9 mouse cellular contexts compared by ENCODE assay signal in the genomic region with DNA sequence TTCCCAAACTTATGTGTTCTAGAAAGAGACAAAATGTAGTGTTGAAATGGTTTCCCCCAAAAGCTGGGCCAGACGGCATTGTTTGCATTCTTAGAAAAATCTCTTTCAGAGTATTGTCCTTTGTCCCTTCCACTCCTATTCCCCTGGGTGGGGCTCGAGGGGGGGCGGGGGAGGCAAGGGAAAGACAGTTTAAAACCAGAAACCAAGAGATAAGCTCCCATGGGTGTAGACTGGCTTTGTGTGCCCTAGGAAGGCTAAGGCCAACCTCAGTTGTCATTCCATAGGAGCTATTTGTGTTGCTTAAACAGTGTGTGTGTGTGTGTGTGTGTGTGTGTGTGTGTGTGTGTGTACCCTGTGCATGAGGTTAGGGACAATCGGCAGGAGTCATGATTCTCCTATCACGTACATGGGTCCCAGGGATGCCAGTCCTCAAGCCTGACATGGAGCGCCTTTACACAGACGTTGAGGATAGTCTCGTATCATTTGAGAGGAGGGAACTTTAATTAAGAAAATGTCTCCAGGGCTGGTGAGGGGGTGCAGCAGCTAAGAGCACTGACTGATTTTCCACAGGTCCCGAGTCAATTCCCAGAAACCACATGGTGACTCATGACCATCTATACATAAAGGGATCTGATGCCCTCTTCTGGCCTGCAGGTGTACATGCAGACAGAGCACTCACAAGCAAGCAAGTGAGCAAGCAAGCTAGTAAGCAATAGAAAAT. TPM values are rescaled to one million over a fixed set of nuclear protein-coding genes. Genes with fewer than 3 reads are reported as not detected.
DNase-seq lines count a peak whose midpoint lies in the region; ATAC-seq and TF ChIP-seq lines count a peak whose summit lies in the region.
"Had no signal": no experiment of that assay in that cellular context is flagged by ENCODE, and none has a peak within 500 bp of the region (broad histone marks: within the 10 kb centered on the region; RNA-seq: fewer than 3 reads in every experiment).

No protein-coding gene starts in this region.

- no peak for TF ChIP-seq POLR2A in cerebellum, adult 2 months (IDR thresholded peaks at IDR 0.05; ENCODE audit: borderline replicate concordance, insufficient read depth, low read length)

- H3K36me3 ChIP-seq in limb, embryonic 10.5 days = no peaks in the 10 kb centered on the region
- H3K36me3 ChIP-seq in neural tube, embryonic 15.5 days = no peaks in the 10 kb centered on the region

- no peaks in the 10 kb centered on the region for H3K27me3 ChIP-seq in cerebellum, adult 2 months (ENCODE audit: control insufficient read depth, insufficient read depth, low read length)
- no peaks in the 10 kb centered on the region for H3K27me3 ChIP-seq in limb, embryonic 10.5 days (ENCODE audit: low read depth, poor library complexity, severe bottlenecking)
- no peaks in the 10 kb centered on the region for H3K27me3 ChIP-seq in neural tube, embryonic 15.5 days (replicated peaks)

- no peak overlapping the region for H3K4me2 ChIP-seq in neural tube, embryonic 15.5 days

- no peak overlapping the region for H3K9ac ChIP-seq in neural tube, embryonic 15.5 days (replicated peaks)

- 51% methylated on average over 9 of the region's 9 CpGs for WGBS in cerebellum, adult 2 months
- WGBS in limb, embryonic 10.5 days = 60% methylated on average over 9 of the region's 9 CpGs
- 52% methylated on average over 9 of the region's 9 CpGs for WGBS in neural tube, embryonic 15.5 days

- DNase-seq in urinary bladder, adult 18-20 months (ENCODE audit: low spot score in 2 of 2) = peak; percentile 15 to 29
- DNase-seq in urinary bladder, adult 2 months (ENCODE audit: low spot score) = no peak
- DNase-seq in cerebellum, adult 2 months = peak; percentile 37 to 58
- DNase-seq in frontal cortex, postnatal 36 days (ENCODE audit: low spot score in 2 of 2) = peak; percentile 12 to 68
- DNase-seq in kidney, adult 8-10 months = peak; percentile 18 to 33
- peak; percentile 49 for DNase-seq in limb, embryonic 10.5 days (ENCODE audit: low spot score)
- DNase-seq in spleen, adult 12 weeks (ENCODE audit: low spot score) = no peak

- no peaks in the 10 kb centered on the region for H3K4me1 ChIP-seq in cerebellum, adult 2 months (ENCODE audit: control insufficient read depth, insufficient read depth, low read length)
- peaks cover 11% of the 10 kb centered on the region for H3K4me1 ChIP-seq in limb, embryonic 10.5 days
- no peaks in the 10 kb centered on the region for H3K4me1 ChIP-seq in neural tube, embryonic 15.5 days

- no peak overlapping the region for H3K27ac ChIP-seq in cerebellum, adult 2 months (ENCODE audit: insufficient read depth, low read length)
- H3K27ac ChIP-seq in limb, embryonic 10.5 days = no peak overlapping the region
- no peak overlapping the region for H3K27ac ChIP-seq in neural tube, embryonic 15.5 days (replicated peaks)

- TF ChIP-seq CTCF in cerebellum, adult 2 months (IDR thresholded peaks at IDR 0.05; ENCODE audit: borderline replicate concordance, insufficient read depth, low read depth, low read length) = peak; percentile 75

- H3K9me3 ChIP-seq in limb, embryonic 10.5 days (replicated peaks) = 0 out of 2 replicates have a peak, but pooled peaks cover 2% of the 10 kb centered on the region
- no peaks in the 10 kb centered on the region; the same call in 1 of the 2 replicates for H3K9me3 ChIP-seq in neural tube, embryonic 15.5 days (replicated peaks)

- ATAC-seq in neural tube, embryonic 15.5 days (ENCODE audit: low FRiP score) = peak; percentile 57; the same call in 1 of the 2 replicates

- H3K4me3 ChIP-seq in cerebellum, adult 2 months (replicated peaks; ENCODE audit: insufficient read depth, low read depth, low read length) = no peak overlapping the region
- no peak overlapping the region for H3K4me3 ChIP-seq in limb, embryonic 10.5 days
- H3K4me3 ChIP-seq in neural tube, embryonic 15.5 days (replicated peaks) = no peak overlapping the region

RNA-seq across cellular contexts. Expression of gene Smurf1, which starts 22.9 kb away (rescaled TPM):
- polyA plus RNA-seq in urinary bladder, adult 2 months (2012; rRNA removed) = 23.2 and 27.5 TPM in 2 replicates
- 21.6 and 21.9 TPM in 2 replicates for polyA plus RNA-seq in cerebellum, adult 2 months (2012; rRNA removed)
- 15.0 and 19.4 TPM in 2 replicates for polyA plus RNA-seq in limb, embryonic 10.5 days (2016; fragmentation: Nextera tagmentation; extraction: Ambion mirVana)
- polyA plus RNA-seq in neural tube, embryonic 15.5 days (2015; fragmentation: Nextera tagmentation; extraction: Ambion mirVana) = 22.4 and 23.7 TPM in 2 replicates

RNA-seq across cellular contexts. Expression of gene Gm4871, which starts 44.1 kb away (rescaled TPM):
- not detected in 2 replicates for polyA plus RNA-seq in urinary bladder, adult 2 months (2012; rRNA removed)
- polyA plus RNA-seq in cerebellum, adult 2 months (2012; rRNA removed) = not detected in 2 replicates
- polyA plus RNA-seq in limb, embryonic 10.5 days (2016; fragmentation: Nextera tagmentation; extraction: Ambion mirVana) = not detected in 2 replicates
- polyA plus RNA-seq in neural tube, embryonic 15.5 days (2015; fragmentation: Nextera tagmentation; extraction: Ambion mirVana) = not detected in 2 replicates
- polyA plus RNA-seq: gonadal fat pad, adult 2 months had no signal

RNA-seq across cellular contexts. Expression of gene 1700018F24Rik, which starts 54.3 kb away (rescaled TPM):
- not detected in 2 replicates for polyA plus RNA-seq in urinary bladder, adult 2 months (2012; rRNA removed)
- not detected in 2 replicates for polyA plus RNA-seq in cerebellum, adult 2 months (2012; rRNA removed)
- polyA plus RNA-seq in limb, embryonic 10.5 days (2016; fragmentation: Nextera tagmentation; extraction: Ambion mirVana) = not detected in 2 replicates
- polyA plus RNA-seq in neural tube, embryonic 15.5 days (2015; fragmentation: Nextera tagmentation; extraction: Ambion mirVana) = not detected in 2 replicates
- polyA plus RNA-seq: gonadal fat pad, adult 2 months had no signal

Comparison
In these comparisons a context has a peak if more than half of its experiments do, and no peak if none do; other contexts are left out.
1. DNase-seq: peak in urinary bladder, adult 18-20 months (2 of 2), cerebellum, adult 2 months (2 of 2), frontal cortex, postnatal 36 days (2 of 2), kidney, adult 8-10 months (2 of 2) and limb, embryonic 10.5 days (single experiment); none in urinary bladder, adult 2 months (single experiment) and spleen, adult 12 weeks (single experiment).